Mouse (Mus musculus) lung, embryonic 14.5 days (tissue): ENCODE data around the gene Satb2. TPM values are rescaled to one million over a fixed set of nuclear protein-coding genes. Genes with fewer than 3 reads are reported as not detected.

Experiments used
- ATAC-seq: fragments of 200-750 bp; cut with Nextera tagmentation; 2 replicates; pipeline ENCODE4 v1.8.0; 2017; ENCODE audit warnings: mild to moderate bottlenecking, moderate TSS enrichment, moderate library complexity; ENCODE audit not compliant: insufficient read depth
- DNase-seq: peaks from one replicate; pipeline ENCODE4 v3.0.0-alpha.2; 2015
- H3K27ac ChIP-seq: fragments of 300-500 bp; sonication (generic); 2 replicates; pipeline ENCODE4 v1.5.1; 2014; ENCODE audit warnings: low read depth, mild to moderate bottlenecking, moderate library complexity
- H3K27me3 ChIP-seq: fragments of 300-500 bp; sonication (generic); 2 replicates; pipeline ENCODE4 v1.6.1; 2014; ENCODE audit warnings: low read length, control low read depth; ENCODE audit not compliant: insufficient read depth
- H3K36me3 ChIP-seq: fragments of 300-500 bp; sonication (generic); 2 replicates; pipeline ENCODE4 v1.6.1; 2014; ENCODE audit warnings: control low read depth; ENCODE audit not compliant: insufficient read depth
- H3K4me1 ChIP-seq: fragments of 300-500 bp; sonication (generic); 2 replicates; pipeline ENCODE4 v1.6.1; 2014; ENCODE audit warnings: antibody characterized with exemption, control low read depth; ENCODE audit not compliant: insufficient read depth
- H3K4me2 ChIP-seq: fragments of 300-500 bp; sonication (generic); 2 replicates; pipeline ENCODE4 v1.6.1; 2014; ENCODE audit warnings: mild to moderate bottlenecking
- H3K4me3 ChIP-seq: fragments of 300-500 bp; sonication (generic); 2 replicates; pipeline ENCODE4 v1.5.1; 2014; ENCODE audit warnings: low read depth, low read length
- H3K9ac ChIP-seq: fragments of 300-500 bp; sonication (generic); 2 replicates; pipeline ENCODE4 v1.6.1; 2014
- H3K9me3 ChIP-seq: fragments of 300-500 bp; sonication (generic); 2 replicates; pipeline ENCODE4 v1.6.1; 2016; ENCODE audit warnings: low read depth, low read length, control low read depth
- CTCF ChIP-seq: IDR thresholded peaks from 2 replicates; pipeline ENCODE4 v1.5.1; 2016; ENCODE audit warnings: antibody characterized with exemption, low read depth
- WGBS: fragments of 180-500 bp; shearing (Covaris S2); extraction: QIAGEN DNeasy Blood & Tissue Kit; methylation state at CpG from one replicate; pipeline ENCODE4 v1.1.7; 2014; 5-methylcytosine and 5-hydroxymethylcytosine counted together
- polyA plus RNA-seq: library from polyadenylated mRNA; unstranded; fragments of >200 nt; fragmentation: Nextera tagmentation; extraction: Ambion mirVana; gene quantifications from 2 replicates; pipeline ENCODE4 v1.2.1, GENCODE M21; 2014

The Satb2 gene
- polyA plus RNA-seq, 1 experiment from 2014 or later, result 0.79 TPM

- Histone ChIP-seq H3K4me3 (no peak overlapping the region), H3K4me2 (no peak overlapping the region), H3K9me3 (no peaks in the 10 kb centered on the region), H3K27me3 (peaks cover 17% of the 10 kb centered on the region), H3K27ac (no peak overlapping the region), H3K36me3 (no peaks in the 10 kb centered on the region), H3K9ac (no peak overlapping the region), H3K4me1 (no peaks in the 10 kb centered on the region)
- no peak for TF ChIP-seq CTCF
- no peak for DNase-seq
- 88% methylated on average over 7 of the region's 7 CpGs for WGBS
- ATAC-seq, result no peak
Measured at GRCm38 (mm10) chr1:56964493-56964892, 14.0 kb downstream of the Satb2 start.

- H3K4me2 ChIP-seq, result no peak overlapping the region
- H3K9me3 ChIP-seq, result no peaks in the 10 kb centered on the region
- WGBS, result 78% methylated on average over 4 of the region's 4 CpGs
- H3K9ac ChIP-seq, result no peak overlapping the region
- ATAC-seq, result no peak
- H3K27ac ChIP-seq, result no peak overlapping the region
- no peaks in the 10 kb centered on the region for H3K36me3 ChIP-seq
- no peaks in the 10 kb centered on the region for H3K4me1 ChIP-seq
- no peak for TF ChIP-seq CTCF
- peaks cover 5% of the 10 kb centered on the region; the same call in 1 of the 2 replicates for H3K27me3 ChIP-seq
- DNase-seq, result no peak
- H3K4me3 ChIP-seq, result no peak overlapping the region
Measured at GRCm38 (mm10) chr1:56963291-56963690, 15.2 kb downstream of the Satb2 start.

- Histone ChIP-seq H3K27ac (no peak overlapping the region), H3K4me3 (no peak overlapping the region), H3K9ac (no peak overlapping the region), H3K27me3 (no peaks in the 10 kb centered on the region), H3K4me2 (no peak overlapping the region), H3K9me3 (no peaks in the 10 kb centered on the region), H3K4me1 (no peaks in the 10 kb centered on the region), H3K36me3 (no peaks in the 10 kb centered on the region)
- WGBS, result 79% methylated on average over 5 of the region's 5 CpGs
- no peak for DNase-seq
- TF ChIP-seq CTCF, result no peak
- ATAC-seq, result no peak
Measured at GRCm38 (mm10) chr1:56958996-56959395, 19.5 kb downstream of the Satb2 start.

- 86% methylated on average over 7 of the region's 7 CpGs for WGBS
- H3K9ac ChIP-seq, result no peak overlapping the region
- no peaks in the 10 kb centered on the region for H3K27me3 ChIP-seq
- H3K36me3 ChIP-seq, result no peaks in the 10 kb centered on the region
- no peaks in the 10 kb centered on the region for H3K9me3 ChIP-seq
- H3K27ac ChIP-seq, result no peak overlapping the region
- DNase-seq (no peak), ATAC-seq (no peak)
- no peak overlapping the region for H3K4me3 ChIP-seq
- TF ChIP-seq CTCF, result no peak
- H3K4me2 ChIP-seq, result no peak overlapping the region
- no peaks in the 10 kb centered on the region for H3K4me1 ChIP-seq
Measured at GRCm38 (mm10) chr1:56957942-56958341, 20.5 kb downstream of the Satb2 start.

- no peak for ATAC-seq
- H3K9ac ChIP-seq, result no peak overlapping the region
- WGBS, result 86% methylated on average over 2 of the region's 2 CpGs
- H3K4me1 ChIP-seq, result no peaks in the 10 kb centered on the region
- no peaks in the 10 kb centered on the region for H3K9me3 ChIP-seq
- no peak overlapping the region for H3K27ac ChIP-seq
- no peaks in the 10 kb centered on the region for H3K36me3 ChIP-seq
- H3K27me3 ChIP-seq, result no peaks in the 10 kb centered on the region
- DNase-seq, result no peak
- H3K4me2 ChIP-seq, result no peak overlapping the region
- TF ChIP-seq CTCF, result no peak
- no peak overlapping the region for H3K4me3 ChIP-seq
Measured at GRCm38 (mm10) chr1:56956811-56957210, 21.6 kb downstream of the Satb2 start.

GRCm38 (mm10) chr1:56955739-56956085 lies 22.7 kb downstream of the Satb2 start:
- no peaks in the 10 kb centered on the region for H3K9me3 ChIP-seq
- H3K4me2 ChIP-seq, result no peak overlapping the region
- no peaks in the 10 kb centered on the region for H3K4me1 ChIP-seq
- WGBS, result 67% methylated on average over 12 of the region's 12 CpGs
- no peak overlapping the region for H3K9ac ChIP-seq
- no peaks in the 10 kb centered on the region for H3K36me3 ChIP-seq
- no peak overlapping the region for H3K4me3 ChIP-seq
- no peak for DNase-seq
- ATAC-seq, result no peak
- H3K27ac ChIP-seq, result no peak overlapping the region
- no peak for TF ChIP-seq CTCF
- H3K27me3 ChIP-seq, result no peaks in the 10 kb centered on the region

GRCm38 (mm10) chr1:56955055-56955738 lies 23.3 kb downstream of the Satb2 start:
- TF ChIP-seq CTCF, result no peak
- 59% methylated on average over 14 of the region's 14 CpGs for WGBS
- no peaks in the 10 kb centered on the region for H3K36me3 ChIP-seq
- H3K9me3 ChIP-seq, result no peaks in the 10 kb centered on the region
- H3K4me2 ChIP-seq, result no peak overlapping the region
- H3K4me3 ChIP-seq, result no peak overlapping the region
- DNase-seq, result no peak
- H3K4me1 ChIP-seq, result no peaks in the 10 kb centered on the region
- no peak overlapping the region for H3K9ac ChIP-seq
- no peak overlapping the region for H3K27ac ChIP-seq
- no peaks in the 10 kb centered on the region for H3K27me3 ChIP-seq
- ATAC-seq, result no peak
